Mouse (Mus musculus) left cerebral cortex, postnatal 4 days (tissue): ENCODE measurements around the gene Vamp1. TPM values are rescaled to one million over a fixed set of nuclear protein-coding genes. Genes with fewer than 3 reads are reported as not detected.
"Not testable (repeated sequence)": the region's sequence is repeated elsewhere in the genome, so short reads cannot be mapped to it uniquely, and the experiment has no call there.

Experiments
- DNase-seq: peaks from one replicate; pipeline ENCODE4 v3.0.0-alpha.2; 2022
- intact Hi-C: fragments of 180-260 bp; cut with DNase I; formaldehyde crosslinking; loops from one replicate; pipeline ENCODE4 v1.15.1; 2025
- microRNA-seq: library from miRNA; unstranded; fragments of <30 nt; microRNA quantifications from one replicate; pipeline ENCODE4 v1.2.0, GENCODE M21; 2022
- total RNA-seq, 2 experiments: library from RNA; stranded (reverse); gene quantifications; 2 replicates each; pipeline ENCODE4 v1.2.3; 2021

The Vamp1 gene
- total RNA-seq, 2 experiments from 2014 or later = 7.0 to 10.2 TPM

DNA sequence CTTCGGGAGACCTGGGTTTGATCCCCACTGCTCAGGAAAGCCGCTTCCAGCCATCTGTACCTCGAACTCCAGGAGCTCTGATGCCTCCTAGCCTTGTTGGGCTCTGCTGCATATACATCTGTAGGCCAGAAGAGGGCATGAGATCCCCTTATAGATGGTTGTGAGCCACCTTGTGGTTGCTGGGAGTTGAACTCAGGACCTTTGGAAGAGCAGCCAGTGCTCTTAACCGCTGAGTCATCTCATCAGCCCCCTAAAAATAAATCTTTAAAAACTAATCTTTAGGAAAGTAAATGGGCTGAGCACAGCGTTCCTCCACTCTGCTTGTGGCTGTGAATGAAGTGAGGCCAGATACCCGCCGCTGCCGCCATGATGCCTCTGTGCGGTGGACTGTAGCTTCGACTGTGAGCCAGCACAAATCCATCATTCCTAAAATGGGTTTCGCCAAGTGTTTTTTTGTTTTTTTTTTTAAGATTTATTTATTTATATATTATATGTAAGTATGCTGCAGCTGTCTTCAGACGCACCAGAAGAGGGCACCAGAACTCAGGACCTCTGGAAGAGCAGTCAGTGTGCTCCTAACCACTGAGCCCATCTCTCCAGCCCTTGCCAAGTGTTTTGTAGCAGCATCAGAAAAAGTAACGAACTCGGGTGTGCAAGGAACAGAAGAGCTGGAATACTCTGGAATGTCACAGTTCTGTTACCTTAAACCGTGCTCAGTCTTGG is 59.7 kb downstream of the Vamp1 start:
- peak; percentile 39 for DNase-seq
- intact Hi-C loops = loop anchor here (5.0 kb wide), 2 partner anchors 58 to 113 kb away; partner anchors contain the start of gene Vamp1

DNA sequence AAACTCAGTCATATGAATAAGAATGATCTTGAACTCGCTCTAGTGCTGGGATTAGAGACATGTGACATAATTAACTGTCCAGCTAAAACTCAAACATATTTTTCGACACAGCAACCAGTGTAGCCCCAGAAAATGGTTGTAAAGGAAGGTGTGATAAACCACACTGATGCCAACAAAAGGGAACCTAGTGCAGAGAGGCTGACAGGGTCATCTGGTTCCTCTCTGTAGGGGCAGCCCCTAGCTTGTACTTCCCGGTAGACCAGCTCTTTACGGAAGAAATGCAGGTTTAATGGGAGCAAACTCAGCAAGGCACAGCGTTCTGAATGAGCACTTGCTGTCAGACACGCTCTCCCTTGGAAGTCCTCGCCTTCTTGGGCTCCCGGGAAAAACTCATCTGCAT is 64.4 kb downstream of the Vamp1 start:
- DNase-seq = no peak
- intact Hi-C loops = no loop called here

DNA sequence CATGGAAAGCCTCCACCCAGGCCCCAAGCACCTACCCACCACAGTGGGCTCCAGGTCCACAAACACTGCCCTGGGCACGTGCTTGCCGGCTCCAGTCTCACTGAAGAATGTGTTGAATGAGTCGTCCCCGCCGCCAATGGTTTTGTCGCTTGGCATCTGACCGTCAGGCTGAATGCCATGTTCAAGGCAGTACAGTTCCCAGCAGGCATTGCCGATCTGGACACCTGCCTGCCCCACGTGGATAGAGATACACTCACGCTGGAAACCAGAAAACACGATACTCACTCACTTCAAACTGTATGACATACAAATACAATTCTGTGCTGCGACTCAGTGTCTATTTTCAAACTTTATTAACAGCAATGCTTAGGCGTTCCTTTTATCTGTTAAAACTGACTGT is 67.4 kb downstream of the Vamp1 start:
- intact Hi-C loops, DNase-seq: not testable (repeated sequence)

DNA sequence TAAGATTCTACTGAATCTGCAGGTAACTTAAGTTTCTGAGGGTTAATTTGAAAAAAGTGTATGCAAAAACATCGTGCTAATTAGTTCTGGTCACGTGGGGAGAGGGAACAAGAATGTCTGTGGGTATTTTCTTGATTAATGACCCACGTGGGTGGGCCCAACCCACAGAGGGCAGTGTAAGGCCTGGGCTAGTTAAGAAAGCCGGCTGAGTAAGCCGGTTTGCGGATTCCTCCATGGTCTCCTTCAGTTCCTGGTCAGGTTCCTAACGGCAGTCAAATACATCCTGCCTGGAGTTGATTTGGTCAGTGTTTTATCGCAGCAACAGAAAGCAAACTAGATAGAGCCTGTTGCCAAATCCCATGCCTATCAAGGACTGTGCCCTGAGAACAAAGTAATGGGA is 68.9 kb downstream of the Vamp1 start:
- intact Hi-C loops = no loop called here
- DNase-seq = no peak

DNA sequence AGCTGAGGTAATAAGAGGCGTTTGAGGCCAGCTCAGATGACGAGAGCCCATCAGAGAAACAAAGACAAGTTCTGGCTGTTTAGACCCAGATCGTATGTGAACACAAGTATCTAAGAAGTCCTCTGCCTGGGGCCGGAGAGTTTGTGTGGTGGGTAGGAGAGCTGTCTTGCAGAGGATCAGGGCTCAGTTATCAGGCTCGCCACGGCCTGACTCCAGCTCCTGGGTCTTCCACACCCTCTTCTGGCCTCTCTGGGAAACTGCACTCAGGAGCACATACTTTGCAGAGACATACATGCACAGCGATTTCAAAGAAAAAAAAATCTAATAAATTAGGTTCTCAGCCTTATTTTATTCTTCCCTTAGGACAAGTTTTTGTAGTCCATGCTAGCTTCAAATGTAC is 69.4 kb downstream of the Vamp1 start:
- intact Hi-C loops = no loop called here
- no peak for DNase-seq

DNA sequence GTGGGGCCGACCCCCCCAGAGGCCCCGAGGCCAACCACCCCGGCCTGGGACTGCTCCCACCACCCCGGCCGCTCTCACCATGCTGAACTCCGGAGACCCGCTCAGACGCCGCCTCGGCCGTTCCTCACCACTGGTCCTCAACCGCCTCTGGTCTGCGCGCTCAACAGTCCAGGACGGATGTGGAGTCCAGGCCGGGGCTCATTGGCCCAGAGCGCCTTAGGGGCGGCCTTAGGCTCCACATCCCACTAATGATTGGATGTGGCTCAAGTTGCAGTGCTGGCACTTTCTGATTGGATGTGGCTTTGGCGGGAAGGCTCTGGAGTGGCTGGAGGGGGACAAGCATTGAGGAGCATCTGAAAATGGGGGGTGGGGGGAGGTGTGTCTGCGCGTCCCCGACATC is 70.5 kb downstream of the Vamp1 start, which contains the start of gene Tuba3a:
Gene Tuba3a (minus strand): TSS at position 153 of the 400 bp plus-strand sequence.
- intact Hi-C loops = no loop called here
- DNase-seq = no peak

DNA sequence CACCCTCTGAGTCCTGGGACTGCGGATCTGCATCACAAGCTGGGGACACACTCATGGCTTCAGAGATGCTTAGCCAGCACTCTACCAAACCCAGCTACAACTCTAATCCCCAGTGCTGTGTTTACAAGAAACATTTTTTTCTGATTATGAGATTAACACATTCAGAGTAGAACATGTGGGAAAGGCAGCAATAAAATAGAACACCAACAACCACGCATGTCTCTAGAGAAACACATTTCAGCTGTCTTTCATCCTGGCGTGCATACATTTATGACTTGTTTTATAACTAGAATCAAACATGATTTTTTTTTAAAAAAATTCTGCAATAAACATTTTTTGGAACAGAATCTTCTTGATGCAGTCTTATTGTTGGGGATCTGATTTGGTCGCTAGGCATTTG is 71.6 kb downstream of the Vamp1 start:
- no peak for DNase-seq
- intact Hi-C loops = no loop called here

DNA sequence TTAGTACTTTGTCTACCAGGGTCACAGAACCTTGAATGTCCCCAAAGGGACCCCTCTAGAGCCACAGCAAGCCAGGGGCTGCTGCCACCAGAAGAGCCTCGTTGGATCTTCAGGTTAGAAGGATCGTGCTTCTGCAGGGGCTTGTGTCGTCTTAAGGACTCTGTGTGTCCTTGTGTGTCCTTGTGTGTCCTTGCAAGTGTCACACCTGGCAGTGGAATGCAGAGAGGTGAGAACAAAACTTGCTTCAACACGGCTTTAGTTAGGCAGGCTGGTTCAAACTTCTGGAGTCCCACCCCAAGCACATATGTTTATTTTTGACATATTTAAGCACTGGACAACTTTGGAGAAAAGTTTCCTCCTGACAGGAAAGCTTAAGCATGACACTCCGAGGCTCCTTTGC is 73.4 kb downstream of the Vamp1 start:
- no peak for DNase-seq
- intact Hi-C loops = no loop called here

DNA sequence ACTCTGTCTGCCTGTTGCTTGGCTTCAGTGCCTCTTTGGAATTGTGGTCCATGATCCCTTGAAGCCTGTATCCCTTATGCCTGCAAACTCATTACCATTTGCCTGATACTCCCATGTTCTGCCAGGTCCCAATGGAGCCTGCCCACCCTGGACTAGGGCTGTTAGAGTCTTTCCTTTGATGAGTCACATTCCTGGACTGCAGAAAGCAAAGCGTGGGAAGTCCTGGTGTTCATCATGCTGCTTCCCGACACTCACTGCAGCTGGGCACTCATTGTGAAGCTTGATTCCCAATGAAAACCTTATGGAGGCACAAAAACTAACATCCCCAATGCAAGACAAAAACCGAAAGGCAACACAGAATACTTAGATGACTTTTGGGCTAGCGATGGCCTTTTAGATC is 76.0 kb downstream of the Vamp1 start:
- intact Hi-C loops = no loop called here
- no peak for DNase-seq

DNA sequence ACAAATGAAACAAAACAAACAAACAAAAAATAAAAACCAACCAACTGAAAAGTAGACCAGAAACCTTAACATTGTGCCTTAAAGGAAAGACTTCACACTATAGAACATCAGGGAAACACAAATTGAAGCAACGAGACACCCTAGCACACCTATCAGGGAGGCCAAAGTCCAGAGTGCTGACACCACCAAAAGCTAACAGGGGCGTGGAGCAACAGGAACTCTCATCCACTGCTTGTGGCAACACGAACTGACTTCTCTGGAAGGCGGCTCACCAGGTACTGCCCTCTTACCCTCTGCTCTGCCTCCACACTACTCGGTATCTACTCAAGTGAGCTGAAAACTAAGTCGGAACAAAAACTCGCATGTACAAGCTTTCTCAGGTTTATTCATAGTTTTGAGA is 76.9 kb downstream of the Vamp1 start:
- DNase-seq = no peak
- intact Hi-C loops = no loop called here

DNA sequence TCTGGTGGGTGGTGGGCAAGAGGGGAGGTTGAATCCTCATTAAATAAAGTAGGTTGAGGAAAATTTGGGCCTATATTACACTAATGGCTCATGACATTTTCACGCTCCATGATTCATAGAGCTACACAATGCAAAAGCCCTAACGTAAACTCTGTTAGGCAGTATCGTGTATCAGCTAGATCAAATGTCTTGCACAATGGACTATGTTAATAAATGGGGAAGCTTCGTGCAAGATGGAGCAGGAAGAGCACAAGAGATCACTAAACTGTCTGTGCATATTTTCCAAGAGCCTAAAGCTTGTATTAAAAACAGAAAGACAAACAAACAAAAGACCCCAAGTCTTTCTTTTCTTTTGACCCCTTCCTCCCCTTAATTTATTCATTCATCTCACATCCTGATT is 78.7 kb downstream of the Vamp1 start:
- intact Hi-C loops = no loop called here
- no peak for DNase-seq

Small RNA genes within 50 kb of the gene (microRNA-seq; reads per million reads assigned to microRNA genes)
- gene Mir3098 = not detected
- gene Mir8113 = not detected

Other genes with a start within 250 kb of the Vamp1 start
- gene Pianp, start 218.9 kb upstream of the Vamp1 start, total RNA-seq = 10 to 100 TPM; 89.1 to 97.3 TPM
- 10 to 100 TPM; 51.8 to 56.1 TPM for gene Zfp384, start 206.4 kb upstream of the Vamp1 start, total RNA-seq
- 10 to 100 TPM; 67.4 to 72.0 TPM for gene Ing4, start 175.8 kb upstream of the Vamp1 start, total RNA-seq
- 10 to 100 TPM; 11.7 to 13.0 TPM for gene Acrbp, start 165.9 kb upstream of the Vamp1 start, total RNA-seq
- 1 to 10 TPM; 1.3 TPM for gene Lpar5, start 147.6 kb upstream of the Vamp1 start, total RNA-seq
- gene Chd4, start 119.6 kb upstream of the Vamp1 start, total RNA-seq = 100 to 1,000 TPM; 173 to 175 TPM
- gene Nop2, start 83.6 kb upstream of the Vamp1 start, total RNA-seq = 10 to 100 TPM; 43.0 to 44.5 TPM
- 10 to 100 TPM; 27.0 to 28.3 TPM for gene Iffo1, start 70.3 kb upstream of the Vamp1 start, total RNA-seq
- 1,000 to 10,000 TPM; 1,244 to 1,314 TPM for gene Gapdh, start 49.1 kb upstream of the Vamp1 start, total RNA-seq
- gene Ncapd2, start 23.9 kb upstream of the Vamp1 start, total RNA-seq = 10 to 100 TPM; 44.9 to 51.4 TPM
- 10 to 100 TPM; 67.7 to 72.7 TPM for gene Mrpl51, start 23.8 kb upstream of the Vamp1 start, total RNA-seq
- 1 to 10 TPM; 1.7 to 1.9 TPM for gene Tapbpl, start 16.3 kb downstream of the Vamp1 start, total RNA-seq
- not detected for gene Cd27, start 21.5 kb downstream of the Vamp1 start, total RNA-seq
- gene Tuba3a, start 70.5 kb downstream of the Vamp1 start, total RNA-seq = not detected
- 10 to 100 TPM in 1 of 2 experiments, 1 to 10 TPM in 1; 9.6 to 10.7 TPM for gene Ltbr, start 98.3 kb downstream of the Vamp1 start, total RNA-seq
- gene Scnn1a, start 105.1 kb downstream of the Vamp1 start, total RNA-seq = 1 to 10 TPM; 1.5 to 2.1 TPM
- gene Tnfrsf1a, start 133.8 kb downstream of the Vamp1 start, total RNA-seq = 10 to 100 TPM; 11.2 to 12.0 TPM
- not detected for gene Plekhg6, start 165.2 kb downstream of the Vamp1 start, total RNA-seq